In genomic region chr10:115882757-115883156, GRCm38 (mm10) we compare ENCODE assay signal across 16 mouse cellular contexts.
"Had no signal": no experiment of that assay in that cellular context is flagged by ENCODE, and none has a peak within 500 bp of the region (broad histone marks: within the 10 kb centered on the region; RNA-seq: fewer than 3 reads in every experiment).

No protein-coding gene starts in this region.

- H3K27ac ChIP-seq: neural tube, embryonic 12.5 days; neural tube, embryonic 13.5 days; neural tube, embryonic 15.5 days; stomach, embryonic 15.5 days; stomach, postnatal 0 days had no signal

- H3K4me1 ChIP-seq: neural tube, embryonic 12.5 days; neural tube, embryonic 13.5 days; neural tube, embryonic 15.5 days; stomach, embryonic 15.5 days had no signal

- DNase-seq: retina, postnatal 1 day; right cerebral cortex, adult 18-20 months; right cerebral cortex, postnatal 25 days; right cerebral cortex, postnatal 4 days; spleen, adult 18-20 months; thymus, adult 18-20 months; thymus, adult 2 months; thymus, postnatal 14 days; thymus, postnatal 25 days; thymus, postnatal 36 days; thymus, postnatal 4 days had no signal

- H3K4me2 ChIP-seq: neural tube, embryonic 12.5 days; neural tube, embryonic 13.5 days; neural tube, embryonic 15.5 days; stomach, embryonic 15.5 days had no signal

- H3K4me3 ChIP-seq: neural tube, embryonic 12.5 days; neural tube, embryonic 13.5 days; neural tube, embryonic 15.5 days; stomach, embryonic 15.5 days had no signal

- H3K36me3 ChIP-seq: neural tube, embryonic 12.5 days; neural tube, embryonic 13.5 days; neural tube, embryonic 15.5 days; stomach, embryonic 15.5 days had no signal

- H3K27me3 ChIP-seq: neural tube, embryonic 12.5 days; neural tube, embryonic 13.5 days; neural tube, embryonic 15.5 days; stomach, embryonic 15.5 days had no signal

- H3K9me3 ChIP-seq: neural tube, embryonic 12.5 days; neural tube, embryonic 13.5 days; neural tube, embryonic 15.5 days; stomach, embryonic 15.5 days had no signal

- H3K9ac ChIP-seq: neural tube, embryonic 12.5 days; neural tube, embryonic 13.5 days; neural tube, embryonic 15.5 days; stomach, embryonic 15.5 days had no signal
